Mouse (Mus musculus) splenic B cell, adult 2 months (primary cell): ENCODE data around the gene Vmn1r174.
"Not testable (repeated sequence)": the region's sequence is repeated elsewhere in the genome, so short reads cannot be mapped to it uniquely, and the experiment has no call there.

Experiments used
- DNase-seq: peaks from one replicate; pipeline ENCODE4 v3.0.0-alpha.2; 2011; ENCODE audit warnings: low read depth, low spot score
- H3K27me3 ChIP-seq: 2 replicates; pipeline ENCODE4 v1.6.1; 2012; ENCODE audit warnings: mild to moderate bottlenecking, low read length, moderate library complexity, mixed read lengths; ENCODE audit not compliant: control insufficient read depth, poor library complexity, insufficient read depth, severe bottlenecking
- H3K36me3 ChIP-seq: 2 replicates; pipeline ENCODE4 v1.6.1; 2012; ENCODE audit warnings: mild to moderate bottlenecking, low read length, moderate library complexity, mixed read lengths; ENCODE audit not compliant: control insufficient read depth, poor library complexity, insufficient read depth, severe bottlenecking

The Vmn1r174 gene

DNA sequence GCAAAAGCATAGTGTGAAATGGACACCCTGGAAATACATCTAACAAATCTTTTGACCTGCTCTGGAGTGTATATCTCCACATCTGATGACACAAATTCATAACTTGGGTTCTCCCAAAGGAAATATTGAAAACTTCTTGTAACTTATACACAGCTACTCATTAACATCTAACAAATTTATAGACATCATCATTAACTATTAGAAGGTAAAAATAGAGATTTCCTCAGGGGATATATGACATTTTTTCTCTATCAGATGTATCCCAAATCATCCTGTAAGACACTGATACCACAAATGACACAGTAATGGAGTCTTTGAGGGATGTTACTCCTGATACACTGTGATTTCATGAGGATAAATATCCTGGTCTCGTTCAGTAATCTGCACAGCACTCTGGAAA, at the start of gene Vmn1r174:
Gene Vmn1r174 (plus strand): TSS at position 301 of the 400 bp plus-strand sequence.
- not testable (repeated sequence) for H3K36me3 ChIP-seq, DNase-seq, H3K27me3 ChIP-seq

DNA sequence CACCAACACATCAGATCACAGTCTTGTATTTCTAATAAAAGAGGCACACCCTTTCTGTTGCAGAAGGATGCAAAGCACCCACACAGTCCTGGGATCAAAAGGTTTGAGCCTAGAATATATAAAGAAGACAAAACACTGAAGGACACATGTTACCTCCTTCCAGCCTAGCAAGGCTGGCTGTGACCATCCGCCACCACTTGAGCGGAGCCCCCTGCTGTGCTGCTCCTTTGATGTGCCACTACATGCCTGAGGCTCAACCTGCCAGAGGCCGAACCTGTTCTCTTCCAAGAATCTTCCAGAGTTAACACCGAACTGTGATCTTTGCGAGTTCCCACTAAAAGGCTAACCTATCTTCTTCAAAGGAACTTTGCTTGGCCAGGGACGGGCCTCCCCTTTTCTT, 32.5 kb downstream of the Vmn1r174 start:
- Histone ChIP-seq H3K27me3 (no peaks in the 10 kb centered on the region), H3K36me3 (no peaks in the 10 kb centered on the region)
- no peak for DNase-seq

DNA sequence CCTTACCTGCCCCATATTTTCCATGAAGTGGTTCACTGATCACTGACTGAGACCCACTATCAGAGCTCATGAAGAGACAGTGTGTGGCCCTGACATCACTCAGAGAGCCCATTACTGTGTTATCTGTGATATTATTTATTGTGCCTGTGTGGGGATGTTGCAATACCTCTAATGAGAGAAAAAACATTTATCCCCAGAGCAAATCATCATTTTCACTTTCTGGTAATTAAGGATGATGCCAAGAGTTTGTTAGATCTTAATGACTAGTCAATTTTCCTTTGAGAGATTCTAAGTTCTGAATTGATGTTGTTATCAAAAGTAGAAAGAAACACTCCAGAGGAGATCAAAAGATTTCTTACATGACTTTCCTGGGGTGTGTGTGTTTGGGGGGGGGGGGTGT, 58.5 kb downstream of the Vmn1r174 start, which contains the start of gene Vmn1r175:
Gene Vmn1r175 (minus strand): TSS at position 101 of the 400 bp plus-strand sequence.
- not testable (repeated sequence) for H3K36me3 ChIP-seq, DNase-seq, H3K27me3 ChIP-seq
